Mouse (Mus musculus): Measurements from ENCODE around the gene Olfr155.

- TF ChIP-seq CTCF (IDR thresholded peaks at IDR 0.05; ENCODE audit: low read depth) (no peak), EP300 (IDR thresholded peaks at IDR 0.05; ENCODE audit: low read depth) (no peak)
Observed at GRCm38 (mm10) chr4:43840101-43840500, 11.3 kb upstream of the Olfr155 start, which contains the start of gene Olfr157.

All from liver, postnatal 0 days (tissue).